Mouse (Mus musculus): ENCODE measurements around the gene 1700030K09Rik. TPM values are rescaled to one million over a fixed set of nuclear protein-coding genes. Genes with fewer than 3 reads are reported as not detected.
A peak's percentile ranks its signal among the peaks of the same experiment; 100 is the strongest.

Gene 1700030K09Rik
- polyA plus RNA-seq, 1 experiment from 2014 or later = 24.5 TPM

DNA sequence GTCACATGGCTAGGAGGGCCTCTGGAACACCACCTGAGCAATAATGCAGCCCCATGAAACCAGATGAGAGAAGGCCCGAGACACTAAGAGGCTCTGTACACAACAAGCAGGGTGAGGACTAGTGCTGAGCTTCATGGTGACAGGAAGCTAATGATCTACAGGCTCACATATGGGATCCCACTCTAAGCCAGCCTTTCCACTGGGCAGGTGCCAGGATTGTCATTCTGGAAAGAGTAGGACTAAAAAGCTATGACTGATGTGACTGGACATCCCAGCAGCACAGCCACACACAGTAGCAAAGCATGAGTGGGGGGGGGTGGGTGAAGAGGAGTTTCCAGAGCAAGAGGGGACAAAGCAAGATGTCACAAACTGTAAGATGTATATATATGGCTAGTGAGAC lies 54.2 kb downstream of the 1700030K09Rik start:
- WGBS = 70% methylated on average over 1 of the region's 1 CpGs

DNA sequence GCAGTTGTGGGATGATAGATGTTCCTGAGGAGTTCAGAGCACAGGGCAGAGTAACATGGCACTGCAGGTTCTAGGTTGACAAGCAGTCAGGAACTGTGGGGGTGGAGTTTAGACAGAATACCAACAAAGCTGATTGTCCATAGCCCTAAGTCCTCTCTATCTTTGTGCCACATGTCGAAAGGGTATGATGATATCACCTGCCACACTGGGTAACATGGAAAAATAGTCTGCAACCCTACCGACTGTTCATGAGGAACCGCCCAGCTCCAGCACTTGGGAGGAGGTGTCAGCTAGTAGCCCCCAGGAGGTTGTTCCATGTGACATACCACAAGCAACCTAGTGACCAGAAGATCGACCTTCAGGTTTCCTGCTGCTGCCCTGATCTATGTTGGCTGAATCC lies 54.8 kb downstream of the 1700030K09Rik start:
- Histone ChIP-seq H3K4me1 (replicated peaks; ENCODE audit: control insufficient read depth, insufficient read depth, low read length) (peaks cover 28% of the 10 kb centered on the region), H3K27ac (ENCODE audit: low read length) (no peak overlapping the region), H3K9ac (replicated peaks; ENCODE audit: low read depth, low read length) (no peak overlapping the region), H3K4me3 (replicated peaks; ENCODE audit: low read length) (no peak overlapping the region), H3K36me3 (ENCODE audit: control insufficient read depth, insufficient read depth) (no peaks in the 10 kb centered on the region; the same call in 1 of the 2 replicates), H3K4me2 (ENCODE audit: low read length) (no peak overlapping the region), H3K9me3 (ENCODE audit: control insufficient read depth, low read length) (no peaks in the 10 kb centered on the region), H3K27me3 (replicated peaks; ENCODE audit: control insufficient read depth, insufficient read depth, low read length) (no peaks in the 10 kb centered on the region)
- no peak for ATAC-seq
- 93% methylated on average over 4 of the region's 4 CpGs for WGBS

More for the DNA sequence above, 54.2 kb downstream of the 1700030K09Rik start:
- ATAC-seq = no peak
- Histone ChIP-seq H3K9me3 (ENCODE audit: control insufficient read depth, low read length) (no peaks in the 10 kb centered on the region), H3K4me3 (replicated peaks; ENCODE audit: low read length) (no peak overlapping the region), H3K4me1 (replicated peaks; ENCODE audit: control insufficient read depth, insufficient read depth, low read length) (peaks cover 27% of the 10 kb centered on the region), H3K36me3 (ENCODE audit: control insufficient read depth, insufficient read depth) (no peaks in the 10 kb centered on the region; the same call in 1 of the 2 replicates), H3K27me3 (replicated peaks; ENCODE audit: control insufficient read depth, insufficient read depth, low read length) (no peaks in the 10 kb centered on the region), H3K27ac (ENCODE audit: low read length) (no peak overlapping the region), H3K9ac (replicated peaks; ENCODE audit: low read depth, low read length) (no peak overlapping the region), H3K4me2 (ENCODE audit: low read length) (no peak overlapping the region)

DNA sequence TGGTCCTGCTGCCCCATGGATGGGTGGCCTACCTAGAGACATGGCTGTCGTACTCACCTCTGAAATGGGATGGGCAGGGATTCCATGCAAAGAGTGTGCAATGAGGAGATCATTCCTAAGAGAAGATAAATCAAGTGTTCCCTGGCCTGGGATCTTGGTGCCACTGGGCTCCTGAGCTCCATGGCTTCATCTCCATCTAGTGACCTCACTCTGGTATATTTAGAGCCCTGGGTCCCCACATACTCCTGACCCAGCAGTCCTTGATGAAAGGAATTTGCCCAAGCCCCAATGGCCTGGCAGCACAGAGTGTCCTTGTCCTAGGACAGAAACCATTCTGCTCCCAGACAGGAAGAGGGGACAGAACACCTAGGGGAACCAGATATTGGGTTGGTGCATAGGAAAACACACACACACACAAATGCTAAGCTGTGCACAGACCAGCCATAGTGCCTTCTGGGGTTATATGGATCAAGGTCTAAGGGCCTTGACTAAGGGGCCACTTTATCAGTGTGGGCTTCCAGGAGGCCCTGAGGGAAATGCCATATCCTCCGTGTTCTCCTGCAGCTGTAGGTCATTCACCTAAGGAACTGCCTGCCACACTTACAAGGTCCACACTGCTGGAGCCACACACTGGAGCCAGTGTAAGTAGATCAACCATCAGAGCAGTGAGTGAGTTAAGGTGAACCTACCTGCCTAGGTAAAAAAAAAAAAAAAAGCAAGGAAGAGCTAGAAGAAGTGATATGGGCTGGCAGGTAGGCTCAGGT lies 56.0 kb downstream of the 1700030K09Rik start:
- Histone ChIP-seq H3K4me1 (replicated peaks; ENCODE audit: control insufficient read depth, insufficient read depth, low read length) (peaks cover 31% of the 10 kb centered on the region), H3K4me3 (replicated peaks; ENCODE audit: low read length) (no peak overlapping the region), H3K27me3 (replicated peaks; ENCODE audit: control insufficient read depth, insufficient read depth, low read length) (no peaks in the 10 kb centered on the region), H3K9ac (replicated peaks; ENCODE audit: low read depth, low read length) (no peak overlapping the region), H3K36me3 (ENCODE audit: control insufficient read depth, insufficient read depth) (no peaks in the 10 kb centered on the region; the same call in 1 of the 2 replicates), H3K9me3 (ENCODE audit: control insufficient read depth, low read length) (no peaks in the 10 kb centered on the region), H3K27ac (ENCODE audit: low read length) (no peak overlapping the region), H3K4me2 (ENCODE audit: low read length) (no peak overlapping the region)
- WGBS = 84% methylated on average over 2 of the region's 2 CpGs
- ATAC-seq = no peak

DNA sequence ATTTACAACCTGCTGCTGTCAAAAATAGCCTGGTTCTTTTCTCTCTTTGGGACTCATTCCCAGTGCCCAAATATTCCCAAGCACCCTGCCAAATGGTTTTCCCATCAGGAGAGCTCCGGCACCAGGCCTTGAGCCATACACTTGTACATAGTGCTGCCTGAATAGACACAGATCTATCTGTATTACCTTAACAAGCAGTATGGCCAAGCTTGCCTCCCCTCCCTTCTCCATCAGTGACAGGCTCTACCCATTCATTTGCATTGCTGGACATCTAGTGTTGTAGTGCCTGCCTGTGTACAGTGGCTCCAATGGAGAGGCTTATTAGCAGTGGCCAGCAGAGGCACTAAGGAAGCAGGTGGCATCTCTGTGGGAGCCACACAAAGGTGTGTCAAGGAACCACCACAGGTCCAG lies 56.8 kb downstream of the 1700030K09Rik start:
- no peak overlapping the region for H3K4me3 ChIP-seq (replicated peaks; ENCODE audit: low read length)
- no peaks in the 10 kb centered on the region for H3K27me3 ChIP-seq (replicated peaks; ENCODE audit: control insufficient read depth, insufficient read depth, low read length)
- H3K36me3 ChIP-seq (ENCODE audit: control insufficient read depth, insufficient read depth) = no peaks in the 10 kb centered on the region; the same call in 1 of the 2 replicates
- H3K27ac ChIP-seq (ENCODE audit: low read length) = no peak overlapping the region; the same call in 1 of the 2 replicates
- 75% methylated on average over 1 of the region's 1 CpGs for WGBS
- no peaks in the 10 kb centered on the region for H3K9me3 ChIP-seq (ENCODE audit: control insufficient read depth, low read length)
- no peak overlapping the region for H3K4me2 ChIP-seq (ENCODE audit: low read length)
- peaks cover 32% of the 10 kb centered on the region for H3K4me1 ChIP-seq (replicated peaks; ENCODE audit: control insufficient read depth, insufficient read depth, low read length)
- ATAC-seq = no peak
- H3K9ac ChIP-seq (replicated peaks; ENCODE audit: low read depth, low read length) = no peak overlapping the region

DNA sequence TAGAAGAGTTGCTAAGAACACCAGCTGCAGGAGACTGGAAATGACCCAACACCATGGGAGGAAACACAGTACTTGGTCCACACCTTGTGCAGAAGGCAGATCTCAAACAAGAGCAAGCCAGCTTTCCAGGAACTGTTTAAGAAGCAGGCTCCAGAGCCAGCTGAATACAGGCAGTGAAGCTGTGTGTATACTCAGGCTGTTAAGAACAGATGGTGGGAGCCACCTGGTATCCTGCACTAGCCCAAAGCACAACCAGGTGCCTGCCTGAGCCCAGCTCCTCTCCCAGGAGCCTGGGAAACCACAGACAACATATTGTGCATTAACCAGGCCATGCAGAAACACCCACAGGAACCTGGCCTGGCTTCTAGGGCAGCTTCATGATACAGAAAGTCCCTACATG lies 60.5 kb downstream of the 1700030K09Rik start:
- H3K9me3 ChIP-seq (ENCODE audit: control insufficient read depth, low read length) = no peaks in the 10 kb centered on the region
- no peak overlapping the region for H3K9ac ChIP-seq (replicated peaks; ENCODE audit: low read depth, low read length)
- H3K27me3 ChIP-seq (replicated peaks; ENCODE audit: control insufficient read depth, insufficient read depth, low read length) = no peaks in the 10 kb centered on the region
- no peak overlapping the region for H3K4me2 ChIP-seq (ENCODE audit: low read length)
- H3K27ac ChIP-seq (ENCODE audit: low read length) = peak overlapping the region; percentile 25; the same call in 1 of the 2 replicates
- H3K36me3 ChIP-seq (ENCODE audit: control insufficient read depth, insufficient read depth) = no peaks in the 10 kb centered on the region
- peak; percentile 72 for ATAC-seq
- H3K4me3 ChIP-seq (replicated peaks; ENCODE audit: low read length) = no peak overlapping the region
- peaks cover 35% of the 10 kb centered on the region for H3K4me1 ChIP-seq (replicated peaks; ENCODE audit: control insufficient read depth, insufficient read depth, low read length)

DNA sequence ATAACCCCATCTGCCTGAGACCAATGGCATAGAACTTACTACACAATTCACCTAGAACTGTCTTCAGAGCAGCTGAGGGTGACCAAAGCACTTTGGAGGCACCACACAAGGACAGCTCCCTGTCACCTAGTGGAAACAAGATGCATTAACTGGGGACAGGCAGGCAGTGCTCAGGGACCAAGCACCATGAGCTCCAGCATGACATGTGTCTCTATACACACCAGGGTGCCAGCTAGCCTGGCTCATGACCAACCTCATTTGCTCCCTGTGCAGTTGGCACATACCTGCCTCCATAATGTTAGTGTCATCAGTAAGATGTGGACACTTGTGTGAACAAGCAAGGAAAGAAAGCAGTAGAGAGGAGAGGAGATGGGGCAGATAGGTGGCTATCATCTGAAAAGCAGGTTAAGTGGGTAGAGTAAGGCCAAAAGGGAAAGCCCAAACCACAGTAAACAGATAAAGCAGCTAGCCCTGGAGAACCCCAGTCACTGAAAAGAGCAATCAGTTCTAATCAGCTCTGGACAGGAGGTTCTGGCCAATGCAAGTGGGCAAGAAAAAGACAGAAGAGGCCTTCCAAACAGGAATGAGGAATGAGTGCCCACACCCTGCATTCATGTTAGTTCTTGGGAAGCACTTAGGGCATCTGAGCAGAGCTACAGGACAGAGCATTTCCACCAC lies 61.1 kb downstream of the 1700030K09Rik start:
- 0 out of 2 replicates have a peak, but pooled peaks have one; percentile 9 for ATAC-seq
- Histone ChIP-seq H3K4me3 (replicated peaks; ENCODE audit: low read length) (no peak overlapping the region), H3K9ac (replicated peaks; ENCODE audit: low read depth, low read length) (no peak overlapping the region), H3K9me3 (ENCODE audit: control insufficient read depth, low read length) (no peaks in the 10 kb centered on the region), H3K4me2 (ENCODE audit: low read length) (no peak overlapping the region), H3K4me1 (replicated peaks; ENCODE audit: control insufficient read depth, insufficient read depth, low read length) (peaks cover 35% of the 10 kb centered on the region), H3K27ac (ENCODE audit: low read length) (no peak overlapping the region), H3K36me3 (ENCODE audit: control insufficient read depth, insufficient read depth) (no peaks in the 10 kb centered on the region), H3K27me3 (replicated peaks; ENCODE audit: control insufficient read depth, insufficient read depth, low read length) (no peaks in the 10 kb centered on the region)

DNA sequence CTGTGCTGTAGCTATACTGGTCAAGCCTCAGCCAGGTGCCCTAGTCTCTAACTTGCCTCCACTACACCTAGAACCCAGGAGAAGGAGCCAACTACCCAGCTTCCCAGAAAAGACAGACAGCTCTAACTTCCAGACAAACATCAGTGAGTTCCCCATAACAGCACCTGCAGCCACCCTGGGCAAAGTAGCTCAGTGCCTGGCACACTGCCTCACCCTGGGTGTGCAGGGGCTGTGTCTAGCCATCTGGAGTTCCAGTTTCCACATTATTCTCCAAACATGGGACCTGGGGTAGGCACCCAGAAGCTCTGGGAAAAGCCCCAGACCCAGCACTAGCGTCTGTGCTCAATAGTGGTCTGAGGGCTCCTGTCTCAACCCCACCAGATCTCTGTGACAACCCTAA lies 63.8 kb downstream of the 1700030K09Rik start:
- H3K27ac ChIP-seq (ENCODE audit: low read length) = no peak overlapping the region
- no peak for ATAC-seq
- peaks cover 26% of the 10 kb centered on the region for H3K4me1 ChIP-seq (replicated peaks; ENCODE audit: control insufficient read depth, insufficient read depth, low read length)
- H3K36me3 ChIP-seq (ENCODE audit: control insufficient read depth, insufficient read depth) = no peaks in the 10 kb centered on the region
- 65% methylated on average over 1 of the region's 1 CpGs for WGBS
- H3K27me3 ChIP-seq (replicated peaks; ENCODE audit: control insufficient read depth, insufficient read depth, low read length) = no peaks in the 10 kb centered on the region
- H3K9me3 ChIP-seq (ENCODE audit: control insufficient read depth, low read length) = no peaks in the 10 kb centered on the region
- H3K4me3 ChIP-seq (replicated peaks; ENCODE audit: low read length) = no peak overlapping the region
- H3K4me2 ChIP-seq (ENCODE audit: low read length) = no peak overlapping the region
- H3K9ac ChIP-seq (replicated peaks; ENCODE audit: low read depth, low read length) = no peak overlapping the region

Small RNA genes within 50 kb of the gene (microRNA-seq; reads per million reads assigned to microRNA genes)
- 1.7 reads per million for gene Mir7068

Other genes with a start within 250 kb of the 1700030K09Rik start
- not detected in 2 replicates for gene Cib3, start 231.0 kb upstream of the 1700030K09Rik start, polyA plus RNA-seq (2015; fragmentation: Nextera tagmentation; extraction: Ambion mirVana)
- not detected in 2 replicates for gene Gm11034, start 230.2 kb upstream of the 1700030K09Rik start, polyA plus RNA-seq (2015; fragmentation: Nextera tagmentation; extraction: Ambion mirVana)
- gene Fam32a, start 224.2 kb upstream of the 1700030K09Rik start, polyA plus RNA-seq (2015; fragmentation: Nextera tagmentation; extraction: Ambion mirVana) = 124 and 129 TPM in 2 replicates
- 252 and 284 TPM in 2 replicates for gene Ap1m1, start 203.9 kb upstream of the 1700030K09Rik start, polyA plus RNA-seq (2015; fragmentation: Nextera tagmentation; extraction: Ambion mirVana)
- 16.5 and 25.7 TPM in 2 replicates for gene Gm10282, start 138.6 kb upstream of the 1700030K09Rik start, polyA plus RNA-seq (2015; fragmentation: Nextera tagmentation; extraction: Ambion mirVana)
- 3.2 and 3.8 TPM in 2 replicates for gene Klf2, start 124.8 kb upstream of the 1700030K09Rik start, polyA plus RNA-seq (2015; fragmentation: Nextera tagmentation; extraction: Ambion mirVana)
- gene Eps15l1, start 22.4 kb upstream of the 1700030K09Rik start, polyA plus RNA-seq (2015; fragmentation: Nextera tagmentation; extraction: Ambion mirVana) = 67.3 and 68.0 TPM in 2 replicates
- gene Calr3, start within 50 bp of the 1700030K09Rik start, polyA plus RNA-seq (2015; fragmentation: Nextera tagmentation; extraction: Ambion mirVana) = 1.1 and 1.3 TPM in 2 replicates
- gene Cherp, start 31.3 kb downstream of the 1700030K09Rik start, polyA plus RNA-seq (2015; fragmentation: Nextera tagmentation; extraction: Ambion mirVana) = 48.2 and 58.2 TPM in 2 replicates
- 9.8 and 10.2 TPM in 2 replicates for gene Slc35e1, start 48.7 kb downstream of the 1700030K09Rik start, polyA plus RNA-seq (2015; fragmentation: Nextera tagmentation; extraction: Ambion mirVana)
- gene Med26, start 104.4 kb downstream of the 1700030K09Rik start, polyA plus RNA-seq (2015; fragmentation: Nextera tagmentation; extraction: Ambion mirVana) = 19.9 and 21.6 TPM in 2 replicates
- gene Smim7, start 127.2 kb downstream of the 1700030K09Rik start, polyA plus RNA-seq (2015; fragmentation: Nextera tagmentation; extraction: Ambion mirVana) = 129 and 139 TPM in 2 replicates
- 18.2 and 19.6 TPM in 2 replicates for gene Tmem38a, start 128.2 kb downstream of the 1700030K09Rik start, polyA plus RNA-seq (2015; fragmentation: Nextera tagmentation; extraction: Ambion mirVana)
- 1.9 and 2.0 TPM in 2 replicates for gene Nwd1, start 202.8 kb downstream of the 1700030K09Rik start, polyA plus RNA-seq (2015; fragmentation: Nextera tagmentation; extraction: Ambion mirVana)

Data from forebrain, embryonic 16.5 days (tissue).